Mouse (Mus musculus) CH12.LX (cell line): Measurements from ENCODE around the gene Yars.

ENCODE experiments used
- CHD1 ChIP-seq: IDR thresholded peaks from 2 replicates; pipeline ENCODE4 v1.6.1; 2012; ENCODE audit warnings: low read depth, low read length, improper control_type of control experiment, inconsistent platforms
- CTCF ChIP-seq, 2 experiments: IDR thresholded peaks in 1 of 2; conservative IDR thresholded peaks in 1 of 2; 2 replicates each; pipeline ENCODE4 v1.5.1; 2011 to 2012; ENCODE audit warnings: low read depth in 2 of 2, low read length in 2 of 2, improper control_type of control experiment in 1 of 2, inconsistent platforms in 1 of 2, mild to moderate bottlenecking in 1 of 2, moderate library complexity in 1 of 2
- EP300 ChIP-seq: IDR thresholded peaks from 2 replicates; pipeline ENCODE4 v1.6.1; 2011; ENCODE audit warnings: low read length, improper control_type of control experiment
- ETS1 ChIP-seq: conservative IDR thresholded peaks from 2 replicates; pipeline ENCODE4 v1.6.1; 2012; ENCODE audit warnings: low read depth, mild to moderate bottlenecking, inconsistent platforms, low read length, improper control_type of control experiment, moderate library complexity
- MEF2A ChIP-seq: IDR thresholded peaks from 2 replicates; pipeline ENCODE4 v1.6.1; 2014; ENCODE audit warnings: low read depth, mild to moderate bottlenecking, inconsistent platforms, low read length, improper control_type of control experiment, borderline replicate concordance
- MYC ChIP-seq: IDR thresholded peaks from 2 replicates; pipeline ENCODE4 v1.6.1; 2011; ENCODE audit warnings: low read depth, mild to moderate bottlenecking, improper control_type of control experiment, low read length
- POLR2A ChIP-seq: IDR thresholded peaks from 2 replicates; pipeline ENCODE4 v1.6.1; 2011; ENCODE audit warnings: low read depth, mild to moderate bottlenecking, improper control_type of control experiment, low read length

GRCm38 (mm10) chr4:129236236-129236813 lies 46.8 kb downstream of the Yars start:
- TF ChIP-seq MYC (no peak), EP300 (no peak), POLR2A (no peak), CTCF (conservative IDR thresholded peaks at IDR 0.05 in 1 of 2, IDR thresholded peaks at IDR 0.05 in 1 of 2; ENCODE audit: low read depth in 2 of 2, low read length in 2 of 2) (no peak), ETS1 (no peak), CHD1 (no peak), MEF2A (no peak)
